Mouse (Mus musculus): ENCODE results near the gene Ifi35. TPM values are rescaled to one million over a fixed set of nuclear protein-coding genes. Genes with fewer than 3 reads are reported as not detected.
"Not testable (repeated sequence)": the region's sequence is repeated elsewhere in the genome, so short reads cannot be mapped to it uniquely, and the experiment has no call there.

The Ifi35 gene
- total RNA-seq, 1 experiment, result 9.1 TPM

DNA sequence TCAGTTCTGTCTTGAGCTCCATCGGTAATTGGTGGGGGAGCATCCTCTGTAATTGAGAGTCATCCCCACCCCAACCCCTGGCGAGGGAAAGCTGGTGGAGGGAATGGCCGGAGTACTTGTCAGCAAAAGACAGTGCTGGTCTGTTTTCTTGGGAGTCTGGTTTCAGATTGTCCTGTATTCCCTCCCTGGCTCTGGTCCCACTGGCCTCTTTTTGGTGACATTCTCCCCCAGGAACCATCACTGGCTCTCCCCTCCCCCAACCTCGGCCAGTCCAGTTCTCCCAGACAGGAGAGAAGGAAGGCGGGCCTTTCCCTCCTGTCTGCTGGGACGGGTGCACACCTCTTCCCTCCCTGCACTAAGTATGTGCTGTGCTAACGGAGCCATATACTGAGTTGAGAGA lies 24.1 kb downstream of the Ifi35 start:
- peaks cover 4 to 16% of the 10 kb centered on the region in 2 experiments for H3K4me1 ChIP-seq (ENCODE audit: control insufficient read depth in 2 of 2, insufficient read depth in 2 of 2, low read length in 2 of 2, poor library complexity in 1 of 2)
- TF ChIP-seq ZNF384 (IDR thresholded peaks at IDR 0.05; ENCODE audit: low read depth, low read length) (no peak), ZC3H11A (IDR thresholded peaks at IDR 0.05; ENCODE audit: borderline replicate concordance, low read depth, low read length) (no peak), HCFC1 (IDR thresholded peaks at IDR 0.05; ENCODE audit: borderline replicate concordance, insufficient read depth, low read length) (no peak), MAFK (IDR thresholded peaks at IDR 0.05; ENCODE audit: insufficient read depth, low read depth, low read length) (no peak), CHD2 (IDR thresholded peaks at IDR 0.05; ENCODE audit: low read depth, low read length) (no peak)

DNA sequence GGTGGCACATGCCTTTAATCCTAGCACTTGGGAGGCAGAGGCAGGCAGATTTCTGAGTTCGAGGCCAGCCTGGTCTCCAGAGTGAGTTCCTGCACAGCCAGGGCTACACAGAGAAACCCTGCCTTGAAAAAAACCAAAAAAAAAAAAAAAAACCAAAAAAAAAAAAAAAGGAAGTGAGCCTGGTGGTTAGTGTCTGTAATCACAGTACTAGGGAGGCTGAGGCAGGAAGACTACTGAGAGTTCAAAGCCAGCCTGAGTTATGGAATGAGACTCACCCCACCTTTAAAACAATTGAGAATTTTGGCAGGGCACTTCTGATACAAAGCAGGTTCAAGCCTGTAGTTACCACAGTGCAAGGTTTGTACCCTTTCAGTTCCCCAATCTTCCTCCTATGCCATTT lies 25.5 kb downstream of the Ifi35 start:
- peak; percentile 23; the same call in 1 of the 2 replicates for TF ChIP-seq ZNF384 (IDR thresholded peaks at IDR 0.05; ENCODE audit: low read depth, low read length)
- H3K4me1 ChIP-seq (ENCODE audit: control insufficient read depth in 2 of 2, insufficient read depth in 2 of 2, low read length in 2 of 2, poor library complexity in 1 of 2), result peaks cover 12 to 22% of the 10 kb centered on the region in 2 experiments
- H3K4me3 ChIP-seq (ENCODE audit: insufficient read depth in 1 of 2, low read depth in 1 of 2, low read length in 2 of 2, poor library complexity in 1 of 2, severe bottlenecking in 1 of 2); H3K9me3 ChIP-seq (ENCODE audit: control insufficient read depth, insufficient read depth, low read depth, low read length); H3K27ac ChIP-seq (ENCODE audit: insufficient read depth, low read depth, low read length, poor library complexity, severe bottlenecking); H3K36me3 ChIP-seq (ENCODE audit: control insufficient read depth, insufficient read depth, low read length, poor library complexity, severe bottlenecking); DNase-seq (ENCODE audit: low read depth, low spot score); H3K9ac ChIP-seq (ENCODE audit: insufficient read depth, low read depth, low read length, poor library complexity, severe bottlenecking); in situ Hi-C loops (cut with MboI; ENCODE audit: low sequenced_read_pairs in 2 of 2, unreplicated experiment in 2 of 2): not testable (repeated sequence)

More for the DNA sequence above, 24.1 kb downstream of the Ifi35 start:
- Histone ChIP-seq H3K9me3 (ENCODE audit: control insufficient read depth, insufficient read depth, low read depth, low read length) (no peaks in the 10 kb centered on the region), H3K4me3 (ENCODE audit: insufficient read depth in 1 of 2, low read depth in 1 of 2, low read length in 2 of 2, poor library complexity in 1 of 2, severe bottlenecking in 1 of 2) (no peak overlapping the region), H3K36me3 (ENCODE audit: control insufficient read depth, insufficient read depth, low read length, poor library complexity, severe bottlenecking) (no peaks in the 10 kb centered on the region), H3K9ac (ENCODE audit: insufficient read depth, low read depth, low read length, poor library complexity, severe bottlenecking) (no peak overlapping the region), H3K27ac (ENCODE audit: insufficient read depth, low read depth, low read length, poor library complexity, severe bottlenecking) (no peak overlapping the region)
- in situ Hi-C loops (cut with MboI; ENCODE audit: low sequenced_read_pairs in 2 of 2, unreplicated experiment in 2 of 2), result no loop called here
- no peak for DNase-seq (ENCODE audit: low read depth, low spot score)

DNA sequence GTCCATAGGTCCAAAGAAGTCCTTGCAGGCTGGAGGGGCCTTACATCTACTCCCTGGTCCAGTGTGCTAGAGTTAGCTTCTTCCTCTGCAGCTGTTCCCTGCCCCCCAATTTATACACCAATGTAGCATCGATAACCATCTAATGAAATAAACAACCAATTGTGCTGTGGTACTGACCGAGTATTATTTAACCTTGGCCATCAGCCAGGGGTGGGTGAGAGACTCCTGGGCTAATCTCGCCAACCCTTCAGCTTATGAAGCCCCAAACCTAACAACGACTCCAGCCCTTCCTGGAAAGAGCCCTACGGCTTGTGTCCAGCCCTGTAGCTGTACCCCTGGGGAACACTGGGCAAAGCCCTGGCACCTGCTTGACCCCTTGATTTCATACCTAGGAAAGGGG lies 26.1 kb downstream of the Ifi35 start:
- Histone ChIP-seq H3K27ac (ENCODE audit: insufficient read depth, low read depth, low read length, poor library complexity, severe bottlenecking) (no peak overlapping the region), H3K4me1 (ENCODE audit: control insufficient read depth in 2 of 2, insufficient read depth in 2 of 2, low read length in 2 of 2, poor library complexity in 1 of 2) (peaks cover 14 to 25% of the 10 kb centered on the region in 2 experiments), H3K4me3 (ENCODE audit: insufficient read depth in 1 of 2, low read depth in 1 of 2, low read length in 2 of 2, poor library complexity in 1 of 2, severe bottlenecking in 1 of 2) (no peak overlapping the region), H3K9ac (ENCODE audit: insufficient read depth, low read depth, low read length, poor library complexity, severe bottlenecking) (no peak overlapping the region), H3K9me3 (ENCODE audit: control insufficient read depth, insufficient read depth, low read depth, low read length) (no peaks in the 10 kb centered on the region), H3K36me3 (ENCODE audit: control insufficient read depth, insufficient read depth, low read length, poor library complexity, severe bottlenecking) (no peaks in the 10 kb centered on the region)
- no peak for DNase-seq (ENCODE audit: low read depth, low spot score)
- in situ Hi-C loops (cut with MboI; ENCODE audit: low sequenced_read_pairs in 2 of 2, unreplicated experiment in 2 of 2), result no loop called here
- TF ChIP-seq ZC3H11A (IDR thresholded peaks at IDR 0.05; ENCODE audit: borderline replicate concordance, low read depth, low read length) (no peak), MAFK (IDR thresholded peaks at IDR 0.05; ENCODE audit: insufficient read depth, low read depth, low read length) (no peak), CHD2 (IDR thresholded peaks at IDR 0.05; ENCODE audit: low read depth, low read length) (no peak), ZNF384 (IDR thresholded peaks at IDR 0.05; ENCODE audit: low read depth, low read length) (no peak), HCFC1 (IDR thresholded peaks at IDR 0.05; ENCODE audit: borderline replicate concordance, insufficient read depth, low read length) (no peak)

DNA sequence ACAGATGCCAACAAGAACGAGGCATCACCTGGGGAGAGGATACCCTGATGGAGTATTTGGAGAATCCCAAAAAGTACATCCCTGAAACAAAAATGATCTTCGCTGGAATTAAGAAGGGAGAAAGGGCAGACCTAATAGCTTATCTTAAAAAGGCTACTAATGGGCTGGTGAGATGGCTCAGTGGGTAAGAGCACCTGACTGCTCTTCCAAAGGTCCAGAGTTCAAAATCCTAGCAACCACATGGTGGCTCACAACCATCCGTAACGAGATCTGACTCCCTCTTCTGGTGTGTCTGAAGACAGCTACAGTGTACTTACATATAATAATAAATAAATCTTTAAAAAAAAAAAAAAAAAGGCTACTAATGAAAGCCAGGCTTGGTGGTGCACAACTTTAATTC lies 28.2 kb downstream of the Ifi35 start:
- H3K36me3 ChIP-seq (ENCODE audit: control insufficient read depth, insufficient read depth, low read length, poor library complexity, severe bottlenecking); H3K9me3 ChIP-seq (ENCODE audit: control insufficient read depth, insufficient read depth, low read depth, low read length); DNase-seq (ENCODE audit: low read depth, low spot score); H3K27ac ChIP-seq (ENCODE audit: insufficient read depth, low read depth, low read length, poor library complexity, severe bottlenecking); H3K9ac ChIP-seq (ENCODE audit: insufficient read depth, low read depth, low read length, poor library complexity, severe bottlenecking); H3K4me3 ChIP-seq (ENCODE audit: insufficient read depth in 1 of 2, low read depth in 1 of 2, low read length in 2 of 2, poor library complexity in 1 of 2, severe bottlenecking in 1 of 2); in situ Hi-C loops (cut with MboI; ENCODE audit: low sequenced_read_pairs in 2 of 2, unreplicated experiment in 2 of 2): not testable (repeated sequence)
- H3K4me1 ChIP-seq (ENCODE audit: control insufficient read depth in 2 of 2, insufficient read depth in 2 of 2, low read length in 2 of 2, poor library complexity in 1 of 2), result peaks cover 17 to 26% of the 10 kb centered on the region in 2 experiments; a peak in 3 of 4 replicates

DNA sequence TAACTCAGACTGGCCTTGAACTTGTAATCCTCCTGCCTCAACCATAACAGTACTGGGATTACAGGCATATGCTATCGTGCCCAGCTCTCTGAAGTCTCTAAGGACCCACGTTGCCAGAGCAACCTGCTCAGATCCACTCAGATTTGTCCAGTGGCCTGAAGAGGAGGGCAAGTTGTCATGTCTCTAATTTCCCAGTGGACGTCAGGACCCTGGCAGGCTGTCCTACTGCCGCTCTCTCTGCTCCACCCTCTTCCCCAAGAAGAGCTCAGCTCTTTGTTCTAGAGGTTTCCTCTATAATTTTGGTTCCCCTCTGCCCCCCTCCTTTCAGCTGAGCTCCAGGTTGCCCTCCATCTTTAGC lies 29.0 kb downstream of the Ifi35 start:
- no peak overlapping the region for H3K9ac ChIP-seq (ENCODE audit: insufficient read depth, low read depth, low read length, poor library complexity, severe bottlenecking)
- DNase-seq (ENCODE audit: low read depth, low spot score), result no peak
- H3K9me3 ChIP-seq (ENCODE audit: control insufficient read depth, insufficient read depth, low read depth, low read length), result no peaks in the 10 kb centered on the region
- no peaks in the 10 kb centered on the region for H3K36me3 ChIP-seq (ENCODE audit: control insufficient read depth, insufficient read depth, low read length, poor library complexity, severe bottlenecking)
- H3K27ac ChIP-seq (ENCODE audit: insufficient read depth, low read depth, low read length, poor library complexity, severe bottlenecking), result no peak overlapping the region
- peaks cover 17 to 26% of the 10 kb centered on the region in 2 experiments; a peak in 3 of 4 replicates for H3K4me1 ChIP-seq (ENCODE audit: control insufficient read depth in 2 of 2, insufficient read depth in 2 of 2, low read length in 2 of 2, poor library complexity in 1 of 2)
- in situ Hi-C loops (cut with MboI; ENCODE audit: low sequenced_read_pairs in 2 of 2, unreplicated experiment in 2 of 2), result no loop called here
- TF ChIP-seq ZC3H11A (IDR thresholded peaks at IDR 0.05; ENCODE audit: borderline replicate concordance, low read depth, low read length), result no peak
- no peak for TF ChIP-seq MAFK (IDR thresholded peaks at IDR 0.05; ENCODE audit: insufficient read depth, low read depth, low read length)
- TF ChIP-seq HCFC1 (IDR thresholded peaks at IDR 0.05; ENCODE audit: borderline replicate concordance, insufficient read depth, low read length), result no peak
- TF ChIP-seq CHD2 (IDR thresholded peaks at IDR 0.05; ENCODE audit: low read depth, low read length), result no peak
- no peak for TF ChIP-seq ZNF384 (IDR thresholded peaks at IDR 0.05; ENCODE audit: low read depth, low read length)
- H3K4me3 ChIP-seq (ENCODE audit: insufficient read depth in 1 of 2, low read depth in 1 of 2, low read length in 2 of 2, poor library complexity in 1 of 2, severe bottlenecking in 1 of 2), result no peak overlapping the region

Data from ES-E14 (cell line).